In genomic region chr11:88330799-88331198, GRCm38 (mm10) we compare ENCODE assay signal across 10 mouse cellular contexts. TPM values are rescaled to one million over a fixed set of nuclear protein-coding genes. Genes with fewer than 3 reads are reported as not detected.
DNase-seq lines count a peak whose midpoint lies in the region; ATAC-seq and TF ChIP-seq lines count a peak whose summit lies in the region.
"Had no signal": no experiment of that assay in that cellular context is flagged by ENCODE, and none has a peak within 500 bp of the region (broad histone marks: within the 10 kb centered on the region; RNA-seq: fewer than 3 reads in every experiment).

No protein-coding gene starts in this region.

- no peak overlapping the region for H3K4me3 ChIP-seq in kidney, embryonic 14.5 days (ENCODE audit: low read length)
- no peak overlapping the region for H3K4me3 ChIP-seq in hindbrain, embryonic 14.5 days (replicated peaks; ENCODE audit: low read length)
- no peak overlapping the region for H3K4me3 ChIP-seq in intestine, embryonic 15.5 days (replicated peaks)
- H3K4me3 ChIP-seq: liver, embryonic 15.5 days had no signal

- H3K4me2 ChIP-seq in kidney, embryonic 14.5 days (replicated peaks; ENCODE audit: low read depth, low read length), result no peak overlapping the region
- H3K4me2 ChIP-seq in hindbrain, embryonic 14.5 days (replicated peaks), result no peak overlapping the region
- H3K4me2 ChIP-seq in intestine, embryonic 15.5 days (replicated peaks), result no peak overlapping the region
- H3K4me2 ChIP-seq: liver, embryonic 15.5 days had no signal

- no peak overlapping the region for H3K27ac ChIP-seq in kidney, embryonic 14.5 days (ENCODE audit: low read depth, low read length)
- H3K27ac ChIP-seq in hindbrain, embryonic 14.5 days, result peak overlapping the region; percentile 63; the same call in 1 of the 2 replicates
- no peak overlapping the region for H3K27ac ChIP-seq in intestine, embryonic 15.5 days
- H3K27ac ChIP-seq: liver, embryonic 15.5 days had no signal

- TF ChIP-seq POLR2A in brain, embryonic 14.5 days (IDR thresholded peaks at IDR 0.05; ENCODE audit: borderline replicate concordance, extremely low read depth, insufficient read depth, insufficient read length, poor library complexity, severe bottlenecking), result no peak

- TF ChIP-seq CTCF in brain, embryonic 14.5 days (IDR thresholded peaks at IDR 0.05; ENCODE audit: borderline replicate concordance, extremely low read depth, insufficient read depth, insufficient read length), result no peak

- H3K36me3 ChIP-seq in kidney, embryonic 14.5 days (ENCODE audit: control insufficient read depth, insufficient read depth, low read length), result no peaks in the 10 kb centered on the region
- no peaks in the 10 kb centered on the region for H3K36me3 ChIP-seq in hindbrain, embryonic 14.5 days (replicated peaks; ENCODE audit: control insufficient read depth, insufficient read depth)
- no peaks in the 10 kb centered on the region for H3K36me3 ChIP-seq in intestine, embryonic 15.5 days
- H3K36me3 ChIP-seq: liver, embryonic 15.5 days had no signal

- 52% methylated on average over 11 of the region's 11 CpGs for WGBS in kidney, embryonic 14.5 days
- WGBS in hindbrain, embryonic 14.5 days, result 39% methylated on average over 11 of the region's 11 CpGs
- WGBS in intestine, embryonic 15.5 days, result 25% methylated on average over 11 of the region's 11 CpGs

- peaks cover 13% of the 10 kb centered on the region for H3K4me1 ChIP-seq in kidney, embryonic 14.5 days (ENCODE audit: control insufficient read depth, insufficient read depth, low read length)
- H3K4me1 ChIP-seq in hindbrain, embryonic 14.5 days (replicated peaks; ENCODE audit: control insufficient read depth, insufficient read depth, low read length), result peaks cover 20% of the 10 kb centered on the region
- peaks cover 7% of the 10 kb centered on the region; the same call in 1 of the 2 replicates for H3K4me1 ChIP-seq in intestine, embryonic 15.5 days (replicated peaks)
- H3K4me1 ChIP-seq: liver, embryonic 15.5 days had no signal

- H3K9me3 ChIP-seq in kidney, embryonic 14.5 days (ENCODE audit: control insufficient read depth, low read length), result no peaks in the 10 kb centered on the region
- H3K9me3 ChIP-seq in hindbrain, embryonic 14.5 days (ENCODE audit: control insufficient read depth, low read length), result no peaks in the 10 kb centered on the region
- no peaks in the 10 kb centered on the region for H3K9me3 ChIP-seq in intestine, embryonic 15.5 days
- H3K9me3 ChIP-seq: liver, embryonic 15.5 days had no signal

- ATAC-seq in kidney, embryonic 14.5 days (ENCODE audit: low FRiP score, low TSS enrichment), result no peak
- peak; percentile 71; the same call in 1 of the 2 replicates for ATAC-seq in hindbrain, embryonic 14.5 days (ENCODE audit: low FRiP score)
- ATAC-seq in intestine, embryonic 15.5 days, result no peak
- no peak for ATAC-seq in monocyte, adult 5-6 weeks (replicated peaks; ENCODE audit: insufficient number of reproducible peaks, low FRiP score, low TSS enrichment, poor library complexity, severe bottlenecking)

- no peak overlapping the region for H3K9ac ChIP-seq in kidney, embryonic 14.5 days (ENCODE audit: low read depth, low read length)
- H3K9ac ChIP-seq in hindbrain, embryonic 14.5 days, result no peak overlapping the region
- H3K9ac ChIP-seq in intestine, embryonic 15.5 days, result no peak overlapping the region
- H3K9ac ChIP-seq: liver, embryonic 15.5 days had no signal

- peak; percentile 49 for DNase-seq in kidney, adult 11 months
- DNase-seq in brain, embryonic 14.5 days (ENCODE audit: low read depth), result peak; percentile 92
- DNase-seq in hindbrain, embryonic 14.5 days (ENCODE audit: low spot score), result peak; percentile 69
- DNase-seq in lung, postnatal 14 days, result peak; percentile 68
- peak; percentile 83 for DNase-seq in testis, postnatal 10 days (ENCODE audit: low spot score)

- H3K27me3 ChIP-seq in kidney, embryonic 14.5 days (ENCODE audit: control insufficient read depth, insufficient read depth, low read length), result no peaks in the 10 kb centered on the region
- H3K27me3 ChIP-seq in hindbrain, embryonic 14.5 days (ENCODE audit: control insufficient read depth, insufficient read depth, low read length), result no peaks in the 10 kb centered on the region
- H3K27me3 ChIP-seq in intestine, embryonic 15.5 days (replicated peaks), result no peaks in the 10 kb centered on the region

RNA-seq across cellular contexts. Expression of gene Ccdc182, which starts 36.9 kb away (rescaled TPM):
- 3.0 and 3.1 TPM in 2 replicates for polyA plus RNA-seq in kidney, embryonic 14.5 days (2014; fragmentation: Nextera tagmentation; extraction: Ambion mirVana)
- 0.20 and 0.30 TPM in 2 replicates for polyA plus RNA-seq in brain, embryonic 14.5 days (2012; rRNA removed)
- polyA plus RNA-seq in hindbrain, embryonic 14.5 days (2014; fragmentation: Nextera tagmentation; extraction: Ambion mirVana), result 0.37 TPM in 1 of 2 replicates, not detected in the other
- polyA plus RNA-seq in intestine, embryonic 15.5 days (2015; fragmentation: Nextera tagmentation; extraction: Ambion mirVana), result not detected in 2 replicates
- total RNA-seq in monocyte, adult 5-6 weeks (2017), result not detected in 3 replicates
- total RNA-seq: MEL had no signal
- polyA plus RNA-seq: liver, embryonic 15.5 days had no signal
